Mouse (Mus musculus): ENCODE measurements around the gene Tmem270. TPM values are rescaled to one million over a fixed set of nuclear protein-coding genes. Genes with fewer than 3 reads are reported as not detected.

Tmem270 gene
- total RNA-seq, 2 experiments from 2014 or later = not detected

- peak; percentile 98 for ATAC-seq (replicated peaks; ENCODE audit: poor library complexity)
These were observed 25.8 kb upstream of the Tmem270 start, which contains the start of gene Mettl27 for GRCm38 (mm10) chr5:134932179-134932902. Gene Mettl27 (plus strand): TSS chr5:134932368.

- ATAC-seq (replicated peaks; ENCODE audit: poor library complexity) = no peak
These were observed 23.5 kb upstream of the Tmem270 start for GRCm38 (mm10) chr5:134929988-134930387.

GRCm38 (mm10) chr5:134926726-134927125, 20.2 kb upstream of the Tmem270 start:
- ATAC-seq (replicated peaks; ENCODE audit: poor library complexity) = no peak

GRCm38 (mm10) chr5:134923141-134923540, 16.6 kb upstream of the Tmem270 start:
- no peak for ATAC-seq (replicated peaks; ENCODE audit: poor library complexity)

GRCm38 (mm10) chr5:134921106-134921505, 14.6 kb upstream of the Tmem270 start:
- peak; percentile 30 for ATAC-seq (replicated peaks; ENCODE audit: poor library complexity)

GRCm38 (mm10) chr5:134920106-134920687, 13.7 kb upstream of the Tmem270 start:
- ATAC-seq (replicated peaks; ENCODE audit: poor library complexity) = peak; percentile 12

- ATAC-seq (replicated peaks; ENCODE audit: poor library complexity) = peak; percentile 68
These were observed 12.6 kb upstream of the Tmem270 start for GRCm38 (mm10) chr5:134919097-134919496.

GRCm38 (mm10) chr5:134918071-134918832, 11.7 kb upstream of the Tmem270 start:
- ATAC-seq (replicated peaks; ENCODE audit: poor library complexity) = peak; percentile 32

- ATAC-seq (replicated peaks; ENCODE audit: poor library complexity) = peak; percentile 47
These were observed 8.8 kb upstream of the Tmem270 start, which contains the start of gene Cldn13 for GRCm38 (mm10) chr5:134915311-134915710. Gene Cldn13 (minus strand): TSS chr5:134915526.

GRCm38 (mm10) chr5:134914510-134914909, 8.0 kb upstream of the Tmem270 start:
- ATAC-seq (replicated peaks; ENCODE audit: poor library complexity) = no peak

- ATAC-seq (replicated peaks; ENCODE audit: poor library complexity) = peak; percentile 78
These were observed 7.2 kb upstream of the Tmem270 start for GRCm38 (mm10) chr5:134913753-134914152.

GRCm38 (mm10) chr5:134913352-134913751, 6.8 kb upstream of the Tmem270 start:
- ATAC-seq (replicated peaks; ENCODE audit: poor library complexity) = 0 out of 2 replicates have a peak, but pooled peaks have one; percentile 1

GRCm38 (mm10) chr5:134911901-134912300, 5.4 kb upstream of the Tmem270 start:
- ATAC-seq (replicated peaks; ENCODE audit: poor library complexity) = no peak

GRCm38 (mm10) chr5:134907135-134907534, 602 bp upstream of the Tmem270 start:
- ATAC-seq (replicated peaks; ENCODE audit: poor library complexity) = peak; percentile 100

- no peak for ATAC-seq (replicated peaks; ENCODE audit: poor library complexity)
These were observed 4.9 kb downstream of the Tmem270 start for GRCm38 (mm10) chr5:134901644-134902027.

- ATAC-seq (replicated peaks; ENCODE audit: poor library complexity) = no peak
These were observed 5.4 kb downstream of the Tmem270 start for GRCm38 (mm10) chr5:134901012-134901643.

GRCm38 (mm10) chr5:134897596-134897995, 8.9 kb downstream of the Tmem270 start:
- no peak for ATAC-seq (replicated peaks; ENCODE audit: poor library complexity)

GRCm38 (mm10) chr5:134896965-134897364, 9.6 kb downstream of the Tmem270 start:
- ATAC-seq (replicated peaks; ENCODE audit: poor library complexity) = no peak

GRCm38 (mm10) chr5:134895291-134895690, 11.2 kb downstream of the Tmem270 start:
- ATAC-seq (replicated peaks; ENCODE audit: poor library complexity) = no peak

GRCm38 (mm10) chr5:134892717-134893116, 13.8 kb downstream of the Tmem270 start:
- ATAC-seq (replicated peaks; ENCODE audit: poor library complexity) = no peak

GRCm38 (mm10) chr5:134891552-134891951, 15.0 kb downstream of the Tmem270 start:
- no peak for ATAC-seq (replicated peaks; ENCODE audit: poor library complexity)
